Mouse (Mus musculus) embryo, embryonic 11 days (tissue): ENCODE results near the gene Prr19.
"Not testable (repeated sequence)": the region's sequence is repeated elsewhere in the genome, so short reads cannot be mapped to it uniquely, and the experiment has no call there.

Experiments used
- DNase-seq: peaks from one replicate; pipeline ENCODE4 v3.0.0-alpha.2; 2015

Prr19 gene

DNA sequence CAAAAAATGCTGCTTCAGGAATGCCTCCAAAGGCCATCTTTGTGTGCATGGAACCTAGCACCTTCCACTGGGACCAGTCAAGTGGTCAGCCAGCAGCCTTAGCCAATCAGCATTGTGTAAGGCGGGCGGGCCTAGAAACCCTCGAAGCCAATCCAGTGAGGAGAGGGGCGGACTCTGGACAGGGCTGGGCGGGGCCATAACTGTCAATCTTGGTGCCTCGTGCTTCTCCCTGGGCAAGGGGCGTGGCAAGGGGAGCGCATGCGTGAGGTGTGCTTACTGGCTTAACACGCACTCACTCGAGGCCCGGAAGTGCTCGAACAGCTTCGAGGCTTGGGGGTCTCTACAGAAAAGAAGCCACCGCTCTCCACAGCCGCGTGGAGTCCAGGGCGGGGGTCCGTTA, at the start of gene Prr19:
Gene Prr19 (plus strand): TSS at position 349 of the 400 bp plus-strand sequence.
- peak; percentile 79 for DNase-seq

DNA sequence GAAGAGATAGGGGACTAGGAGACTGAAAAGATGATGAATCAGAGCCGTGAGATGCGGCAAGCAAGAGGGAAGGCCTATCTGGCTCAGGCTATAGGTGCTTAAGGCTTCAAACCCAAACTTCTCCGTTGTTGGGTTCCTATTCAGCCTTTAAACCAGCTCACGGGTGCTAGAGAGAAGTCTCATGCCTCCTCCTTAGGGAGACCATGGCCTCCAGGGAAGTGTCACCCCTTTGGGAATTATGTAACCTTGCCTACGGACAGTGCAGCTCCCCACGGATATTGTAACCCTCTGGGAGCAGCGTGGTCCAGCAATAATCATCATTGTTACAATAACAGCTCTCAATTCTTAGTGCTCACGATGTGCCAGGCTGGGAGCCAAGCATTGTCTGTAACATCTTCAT, 49.4 kb upstream of the Prr19 start:
- no peak for DNase-seq

DNA sequence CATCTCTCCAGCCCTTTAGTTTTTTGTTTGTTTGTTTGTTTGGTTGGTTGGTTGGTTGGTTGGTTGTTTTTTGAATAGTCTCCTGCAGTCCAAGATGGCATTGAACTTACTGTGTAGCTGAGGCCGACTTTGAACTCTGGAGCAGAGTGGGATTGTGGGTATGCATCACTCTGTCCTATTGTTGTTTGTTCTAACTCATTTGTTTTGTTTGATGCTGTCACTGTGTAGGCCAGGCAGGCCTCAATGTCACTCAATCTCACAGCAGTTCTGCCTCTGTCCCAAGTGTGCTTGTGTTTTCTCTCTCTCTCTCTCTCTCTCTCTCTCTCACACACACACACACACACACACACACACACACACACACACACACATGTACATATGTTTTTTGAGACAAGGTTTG, 39.3 kb upstream of the Prr19 start:
- no peak for DNase-seq

DNA sequence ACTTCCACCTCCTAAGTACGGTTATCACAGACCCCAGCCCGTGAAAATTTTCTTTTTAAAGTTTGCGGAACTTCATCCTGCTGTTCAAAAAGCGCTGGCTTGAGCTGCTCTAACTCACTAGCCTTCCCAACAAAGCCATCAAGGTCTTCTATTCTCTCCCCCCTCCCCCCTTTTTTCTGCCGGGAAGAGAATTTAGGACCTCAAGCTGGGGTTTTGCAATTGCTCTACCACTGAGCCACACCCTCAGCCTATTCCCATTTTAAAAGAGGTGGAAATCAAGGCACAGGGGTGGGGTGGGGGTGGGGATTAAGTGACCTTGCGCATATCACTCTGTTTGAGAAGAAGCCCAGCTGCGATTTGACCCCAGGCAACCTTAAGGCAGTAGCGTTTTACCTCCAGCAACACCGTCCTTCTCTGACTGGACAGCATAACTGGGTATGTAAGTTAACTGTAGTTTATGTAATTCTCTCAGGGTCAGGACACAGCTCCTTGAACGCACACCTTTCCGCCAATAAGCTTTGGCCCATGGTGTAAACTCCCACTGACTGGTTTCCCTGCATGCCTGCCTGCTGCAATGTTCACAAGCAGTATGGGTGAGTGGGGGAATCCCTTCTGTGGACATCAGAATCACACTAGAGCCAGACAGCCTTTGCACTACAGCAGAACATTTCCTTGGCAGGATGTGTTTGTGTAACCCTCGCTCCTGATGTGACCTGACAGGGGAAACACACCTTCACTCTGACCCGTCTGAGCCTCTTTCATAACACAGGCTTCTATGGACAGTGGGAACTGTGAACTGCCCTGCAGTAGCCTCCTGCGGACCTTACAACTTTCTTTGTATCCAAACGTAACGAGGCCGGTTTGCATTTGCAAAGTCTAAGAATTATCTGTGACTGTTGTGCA, 37.0 kb upstream of the Prr19 start:
- DNase-seq: no peak

DNA sequence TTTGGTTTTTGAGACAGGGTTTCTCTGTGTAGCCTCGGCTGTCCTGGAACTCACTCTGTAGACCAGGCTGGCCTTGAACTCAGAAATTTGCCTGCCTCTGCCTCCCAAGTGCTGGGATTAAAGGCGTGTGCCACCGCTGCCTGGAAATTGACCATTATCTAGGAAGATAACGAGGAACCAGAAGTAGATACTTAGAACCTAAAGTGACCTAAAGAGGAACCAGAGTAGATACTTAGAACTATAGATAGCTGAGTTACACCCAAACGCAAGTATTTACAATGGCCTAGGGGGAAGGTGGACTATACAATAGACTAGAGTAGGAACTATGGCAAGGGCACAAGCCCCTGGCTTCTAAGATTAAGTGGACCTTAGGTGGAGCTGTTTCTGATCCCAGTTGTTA, 35.5 kb upstream of the Prr19 start:
- not testable (repeated sequence) for DNase-seq

DNA sequence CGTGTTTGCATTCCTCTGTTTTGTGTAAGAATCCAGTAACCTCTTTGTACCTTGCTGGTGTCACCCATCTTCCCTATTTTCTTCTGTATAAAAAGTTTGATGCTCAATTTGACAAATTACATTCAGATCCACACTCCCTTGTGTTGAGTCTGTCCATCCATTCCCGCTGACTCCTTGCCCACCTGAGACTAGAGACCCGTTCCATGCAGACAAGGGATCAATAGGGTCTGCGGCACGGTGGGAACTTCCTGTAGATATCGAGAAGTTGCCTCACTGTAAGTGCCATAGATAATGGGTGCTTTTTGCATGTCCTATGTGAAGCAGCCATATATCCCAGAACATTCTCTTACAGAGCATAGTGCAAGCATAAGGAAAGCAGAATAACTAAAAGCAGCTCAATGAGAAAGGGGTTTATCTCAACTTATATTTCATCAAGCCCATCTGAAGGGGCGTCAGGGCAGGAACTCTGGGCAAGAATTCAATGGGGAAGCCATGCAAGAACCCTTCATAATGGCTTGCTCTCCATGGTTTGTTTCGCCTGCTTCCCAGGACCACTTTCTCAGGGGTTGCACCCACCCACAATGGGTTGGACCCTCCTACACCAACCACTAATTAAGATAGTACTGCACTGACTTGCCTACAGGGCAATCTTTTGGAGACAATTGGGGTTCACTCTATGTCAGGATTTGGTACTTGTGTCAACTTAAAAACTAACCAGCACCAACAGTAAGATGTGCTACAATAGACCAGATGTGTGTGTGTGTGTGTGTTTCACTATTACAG, 34.8 kb upstream of the Prr19 start:
- no peak for DNase-seq

DNA sequence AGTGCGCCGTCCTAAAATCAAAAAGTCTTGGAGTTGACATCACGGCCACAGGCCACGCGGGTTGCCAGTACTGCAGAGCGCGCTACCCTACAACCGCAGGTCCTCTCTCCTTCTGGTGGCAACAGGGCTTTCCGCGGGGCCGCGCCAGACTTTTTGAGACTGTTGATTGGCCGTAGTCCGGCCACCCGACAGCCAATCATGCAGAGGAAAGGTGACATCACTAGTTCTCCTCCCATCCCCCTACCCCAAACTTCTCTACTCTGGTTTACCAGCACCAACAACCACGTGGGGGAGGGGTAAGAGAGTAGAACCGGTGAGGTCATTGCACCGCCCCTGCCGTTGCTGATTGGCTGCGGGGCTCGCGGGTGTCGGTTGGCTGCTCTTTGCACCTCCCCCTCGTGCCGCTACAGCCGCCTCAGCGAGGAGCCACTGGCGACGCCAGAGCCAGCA, 33.9 kb upstream of the Prr19 start, which contains the start of gene Cic:
Gene Cic (plus strand): TSS at position 404 of the 450 bp plus-strand sequence.
- peak; percentile 100 for DNase-seq

DNA sequence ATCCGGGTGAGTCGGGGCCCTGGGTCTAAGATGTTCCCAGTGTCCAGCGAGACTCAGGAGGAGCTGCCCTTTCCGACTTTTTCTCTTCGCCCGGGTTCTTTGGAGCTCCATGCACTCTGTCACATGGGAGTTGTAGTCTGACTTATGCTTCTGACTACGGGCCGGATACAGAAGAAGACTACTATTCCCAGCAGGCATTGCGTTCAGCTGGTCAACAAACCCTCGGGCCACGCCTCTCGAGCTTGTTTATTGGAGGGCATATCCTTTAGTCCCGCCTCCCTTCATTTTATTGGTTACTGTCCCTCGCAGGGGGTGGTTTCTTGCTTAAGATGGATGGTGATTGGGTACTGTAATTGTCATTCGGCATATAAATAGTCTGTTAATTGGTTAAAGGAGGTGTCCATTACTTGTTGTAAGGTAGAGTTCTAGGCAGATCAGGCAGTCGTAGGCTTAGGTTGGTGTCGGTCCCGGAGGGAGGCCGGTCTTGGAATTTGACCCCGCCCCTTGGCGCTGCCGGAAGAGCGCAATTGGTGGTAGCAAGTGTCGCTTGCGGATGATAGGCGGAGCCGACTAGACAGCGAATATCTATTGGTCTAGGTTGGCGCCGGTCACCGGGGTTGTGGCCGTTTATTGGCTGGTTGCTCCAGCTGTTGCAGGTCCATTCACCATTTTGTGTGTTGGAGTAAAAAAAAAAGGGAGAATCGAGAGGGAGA, 33.3 kb upstream of the Prr19 start:
- peak; percentile 100 for DNase-seq

DNA sequence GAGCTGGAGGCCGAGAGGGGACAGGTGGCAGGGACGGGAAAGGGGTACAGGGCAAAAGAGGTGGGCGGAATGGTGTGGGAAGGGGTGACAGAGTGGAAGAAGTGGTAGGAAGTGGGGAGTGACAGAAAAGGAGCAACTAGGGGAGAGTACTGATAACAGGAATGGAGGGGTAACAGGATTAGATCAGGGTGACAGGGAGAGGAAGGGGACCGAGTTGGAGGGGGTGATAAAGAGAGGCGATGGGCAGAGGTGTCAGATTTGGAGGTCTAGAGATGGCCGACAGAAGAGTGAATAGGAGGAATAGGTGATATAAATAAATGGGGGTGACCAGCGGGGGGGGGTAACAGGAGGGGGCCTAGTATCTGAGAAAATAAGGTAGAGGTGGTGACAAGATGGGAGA, 32.6 kb upstream of the Prr19 start:
- DNase-seq: no peak

DNA sequence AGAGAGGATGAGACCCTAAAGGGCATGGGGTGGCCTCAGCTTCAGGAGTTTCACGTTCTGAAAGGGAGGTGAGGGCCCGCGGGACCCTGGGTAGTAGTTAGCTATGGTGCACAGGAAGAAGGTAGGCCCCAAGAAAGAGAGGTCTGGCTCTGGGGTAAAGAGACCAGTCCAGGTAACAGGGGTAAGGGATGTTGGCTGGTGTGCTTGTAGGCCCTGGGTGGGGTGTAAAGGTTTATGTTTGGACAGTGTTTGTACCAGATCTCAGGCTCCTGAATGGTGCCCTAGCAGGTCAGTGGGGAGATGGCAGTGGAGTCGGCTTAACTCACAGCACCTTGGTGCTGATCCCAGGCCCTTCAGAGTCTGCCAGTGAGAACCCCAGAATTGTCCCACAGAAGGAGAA, 32.2 kb upstream of the Prr19 start:
- no peak for DNase-seq

DNA sequence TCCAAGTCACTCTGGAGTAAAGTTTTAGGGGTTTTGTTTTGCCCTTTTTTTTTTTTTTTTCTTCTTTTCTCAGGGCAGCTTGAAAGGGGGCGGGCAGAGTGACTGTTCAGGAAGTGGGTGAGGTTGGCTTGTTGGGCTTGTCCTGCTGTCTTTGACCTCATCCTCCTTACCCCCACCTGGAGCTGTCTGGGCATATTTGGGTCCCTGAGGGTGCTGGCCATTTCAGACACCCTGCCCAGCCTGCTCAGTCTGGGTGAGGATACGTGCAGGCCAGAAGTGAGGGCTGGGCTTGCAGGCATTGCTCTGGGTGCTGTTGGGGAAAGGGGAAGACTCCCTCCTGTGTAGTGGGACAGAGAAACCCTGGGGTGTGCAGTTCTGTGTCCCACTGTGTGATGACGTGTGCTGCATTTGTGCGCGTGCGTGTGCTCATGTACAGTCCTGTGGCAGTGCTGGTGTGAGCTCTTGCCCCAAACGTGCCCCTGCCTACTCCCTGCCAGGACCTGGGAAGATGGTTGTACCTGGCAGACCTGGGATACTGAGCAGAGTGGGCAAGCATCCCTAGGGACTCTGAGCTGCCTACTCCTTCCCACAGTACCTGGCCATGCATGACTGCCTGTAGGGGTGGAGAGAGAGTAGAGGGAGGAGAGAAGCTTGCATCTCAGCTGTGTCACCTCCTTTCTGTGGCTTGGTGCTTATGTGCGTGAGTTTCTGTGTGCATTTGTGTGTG, 31.5 kb upstream of the Prr19 start:
- DNase-seq: no peak

DNA sequence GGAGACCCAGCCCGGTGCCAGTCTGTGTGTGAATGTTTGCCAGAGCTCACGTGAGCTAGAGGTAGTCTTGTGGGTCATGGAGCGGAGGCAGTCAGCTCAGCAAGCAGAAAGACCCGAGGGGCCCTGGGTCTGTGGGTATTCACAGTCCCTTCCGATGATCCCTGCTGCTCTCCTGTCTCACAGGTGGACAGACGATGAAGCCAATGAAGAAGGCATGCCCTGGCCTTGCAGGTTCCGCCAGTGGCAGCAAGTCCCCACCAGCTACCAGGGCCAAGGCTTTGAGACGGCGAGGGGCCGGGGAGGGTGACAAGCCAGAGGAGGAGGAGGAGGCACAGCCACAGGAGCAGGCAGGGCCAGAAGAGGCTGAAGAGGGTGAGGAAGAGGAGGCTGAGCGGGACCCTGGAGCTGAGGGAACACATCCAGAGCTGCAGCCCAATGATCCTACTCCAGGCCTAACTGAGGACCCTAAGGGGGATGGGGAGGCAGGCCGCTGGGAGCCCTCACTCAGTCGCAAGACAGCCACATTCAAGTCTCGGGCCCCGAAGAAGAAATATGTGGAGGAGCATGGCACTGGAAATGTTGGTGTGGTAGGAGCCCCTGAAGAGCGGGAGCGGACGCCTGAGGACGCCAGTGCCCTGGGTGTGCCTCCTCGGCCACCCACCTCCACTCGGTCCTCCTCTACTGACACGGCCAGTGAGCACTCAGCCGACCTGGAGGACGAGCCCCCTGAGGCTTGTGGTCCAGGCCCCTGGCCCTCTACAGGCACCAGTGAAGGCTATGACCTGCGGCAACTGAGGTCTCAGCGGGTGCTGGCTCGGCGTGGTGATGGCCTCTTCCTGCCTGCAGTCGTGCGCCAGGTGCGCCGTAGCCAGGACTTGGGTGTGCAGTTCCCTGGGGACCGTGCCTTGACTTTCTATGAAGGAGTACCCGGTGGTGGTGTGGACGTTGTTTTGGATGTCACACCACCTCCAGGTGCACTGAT, 30.3 kb upstream of the Prr19 start:
- no peak for DNase-seq

DNA sequence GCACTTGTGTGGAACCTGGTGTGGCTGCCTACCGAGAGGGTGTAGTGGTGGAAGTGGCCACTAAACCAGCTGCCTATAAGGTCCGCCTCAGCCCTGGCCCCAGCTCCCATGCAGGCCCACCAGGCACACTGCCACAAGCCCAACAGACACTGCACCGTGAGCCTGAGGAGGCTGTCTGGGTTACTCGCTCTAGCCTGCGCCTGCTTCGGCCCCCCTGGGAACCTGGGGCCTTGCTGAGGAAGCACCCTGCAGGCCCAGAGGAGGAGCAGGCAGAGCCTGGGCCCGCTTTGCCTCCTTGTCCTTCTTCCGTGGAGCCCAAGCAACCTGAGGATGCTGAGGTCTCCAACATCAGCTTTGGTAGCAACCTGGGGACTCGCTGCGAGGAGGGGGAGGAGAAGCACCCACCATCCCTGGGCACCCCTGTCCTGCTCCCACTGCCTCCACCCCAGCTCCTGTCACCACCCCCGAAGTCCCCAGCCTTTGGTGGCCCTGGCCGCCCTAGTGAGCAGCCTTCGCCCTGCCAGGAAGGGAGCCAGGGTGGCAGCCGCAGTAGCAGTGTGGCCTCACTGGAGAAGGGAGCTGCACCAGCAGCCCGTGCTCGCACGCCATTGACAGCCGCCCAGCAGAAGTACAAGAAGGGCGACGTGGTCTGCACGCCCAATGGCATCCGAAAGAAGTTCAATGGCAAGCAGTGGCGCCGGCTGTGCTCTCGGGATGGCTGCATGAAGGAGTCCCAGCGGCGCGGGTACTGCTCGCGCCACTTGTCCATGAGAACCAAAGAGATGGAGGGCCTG, 29.4 kb upstream of the Prr19 start:
- DNase-seq: no peak

DNA sequence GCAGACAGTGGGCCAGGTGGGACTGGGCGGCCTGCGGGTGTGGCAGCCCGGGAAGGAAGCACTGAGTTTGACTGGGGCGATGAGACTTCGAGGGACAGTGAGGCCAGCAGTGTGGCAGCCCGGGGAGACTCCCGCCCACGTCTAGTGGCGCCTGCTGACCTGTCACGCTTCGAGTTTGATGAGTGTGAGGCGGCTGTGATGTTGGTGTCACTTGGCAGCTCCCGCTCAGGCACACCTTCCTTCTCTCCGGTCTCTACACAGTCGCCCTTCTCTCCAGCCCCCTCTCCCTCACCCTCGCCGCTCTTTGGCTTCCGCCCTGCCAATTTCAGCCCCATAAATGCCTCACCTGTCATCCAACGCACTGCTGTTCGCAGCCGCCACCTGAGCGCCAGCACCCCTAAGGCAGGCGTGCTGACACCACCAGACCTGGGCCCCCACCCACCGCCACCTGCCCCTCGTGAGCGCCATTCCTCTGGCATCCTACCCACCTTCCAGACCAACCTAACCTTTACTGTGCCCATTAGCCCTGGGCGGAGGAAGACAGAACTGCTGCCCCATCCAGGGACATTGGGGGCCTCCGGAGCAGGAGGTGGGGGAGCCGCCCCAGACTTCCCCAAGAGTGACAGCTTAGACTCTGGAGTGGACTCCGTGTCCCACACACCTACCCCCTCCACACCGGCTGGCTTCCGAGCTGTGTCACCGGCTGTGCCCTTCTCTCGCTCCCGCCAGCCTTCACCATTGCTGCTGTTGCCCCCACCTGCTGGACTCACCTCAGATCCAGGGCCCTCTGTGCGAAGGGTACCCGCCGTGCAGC, 28.6 kb upstream of the Prr19 start:
- no peak for DNase-seq

DNA sequence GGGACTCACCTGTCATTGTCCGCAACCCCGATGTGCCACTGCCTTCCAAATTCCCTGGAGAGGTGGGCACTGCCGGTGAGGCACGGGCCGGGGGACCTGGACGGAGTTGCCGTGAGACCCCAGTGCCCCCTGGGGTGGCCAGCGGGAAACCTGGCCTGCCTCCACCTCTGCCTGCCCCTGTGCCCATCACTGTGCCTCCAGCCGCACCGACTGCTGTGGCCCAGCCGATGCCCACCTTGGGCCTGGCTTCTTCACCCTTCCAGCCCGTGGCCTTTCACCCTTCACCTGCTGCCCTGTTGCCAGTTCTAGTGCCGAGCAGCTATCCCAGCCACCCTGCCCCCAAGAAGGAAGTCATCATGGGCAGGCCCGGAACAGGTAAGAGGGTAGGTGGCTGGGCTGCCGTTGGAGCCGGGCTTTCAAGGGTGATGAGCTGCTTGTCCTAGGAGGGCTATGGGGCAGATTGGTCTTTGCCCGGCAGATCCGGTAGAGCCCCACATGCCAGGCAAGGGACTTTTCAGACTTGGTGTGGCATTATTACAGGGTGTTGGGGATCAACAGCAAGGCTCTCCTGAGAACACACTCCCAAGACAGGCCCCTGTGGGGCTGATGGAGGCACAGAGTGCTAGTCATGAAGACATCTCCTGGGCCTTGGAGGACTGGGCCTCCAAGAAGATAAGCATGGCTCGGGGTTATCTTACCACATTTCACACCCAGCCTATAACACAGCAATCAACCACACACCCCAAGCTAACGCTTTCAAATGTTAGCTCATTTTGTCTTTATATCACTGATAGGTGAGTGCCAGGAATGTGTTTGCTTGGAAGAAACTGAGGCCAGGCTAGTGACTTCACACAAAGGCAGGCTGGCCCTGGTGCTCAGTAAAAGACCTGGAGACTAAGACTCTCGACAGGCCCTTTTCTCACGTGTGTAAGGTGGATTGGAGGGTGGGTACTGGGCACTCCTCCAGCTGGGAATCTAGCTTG, 27.7 kb upstream of the Prr19 start:
- DNase-seq: no peak

DNA sequence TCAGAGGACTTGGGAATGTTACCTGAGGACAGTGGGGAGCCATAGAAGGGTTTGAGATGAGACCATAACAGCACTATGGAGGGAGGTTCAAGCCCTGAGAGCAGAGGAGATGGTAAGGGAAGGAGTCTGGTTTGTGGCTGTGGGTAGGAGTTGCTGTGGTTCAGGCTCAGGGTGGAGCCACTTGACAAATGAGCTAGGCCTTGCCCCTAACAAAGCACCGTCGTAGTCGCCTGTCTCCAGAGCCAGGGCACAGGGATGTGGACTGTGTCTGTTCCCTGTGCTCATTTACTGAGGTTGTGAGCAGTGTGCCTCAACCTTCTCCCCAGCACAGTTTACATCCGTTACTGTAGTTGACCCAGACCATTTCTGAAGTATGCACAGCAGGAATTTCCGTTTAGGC, 26.6 kb upstream of the Prr19 start:
- no peak for DNase-seq

DNA sequence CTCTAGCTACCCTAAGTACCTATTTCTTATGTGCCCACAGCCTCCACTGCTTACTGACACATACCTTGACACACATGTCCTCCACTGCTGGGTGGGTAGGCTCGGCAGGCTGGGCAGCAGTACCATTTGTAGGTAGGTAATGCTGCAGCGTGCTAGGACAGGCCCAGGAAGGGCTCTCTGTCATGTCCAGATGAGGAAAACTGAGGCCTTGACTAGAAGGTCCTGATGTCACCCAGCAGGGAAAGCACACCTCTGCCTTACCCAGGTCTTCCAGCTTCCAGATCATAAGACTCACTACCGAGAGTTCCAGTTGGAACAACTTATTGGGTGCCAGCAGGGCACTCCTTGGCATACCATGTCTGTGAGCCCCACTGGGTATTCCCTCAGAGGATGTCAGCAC, 26.2 kb upstream of the Prr19 start:
- no peak for DNase-seq
